Mouse (Mus musculus) macrophage (primary cell): ENCODE data around the gene Nat8f3. TPM values are rescaled to one million over a fixed set of nuclear protein-coding genes. Genes with fewer than 3 reads are reported as not detected.

ENCODE experiments used
- polyA plus RNA-seq: library from polyadenylated mRNA; stranded (reverse); fragments of 250-400 nt; gene quantifications from 3 replicates; pipeline ENCODE4 v1.2.4, GENCODE M21; 2018; ENCODE audit warnings: inconsistent platforms

Gene Nat8f3
- polyA plus RNA-seq, 1 experiment from 2014 or later = not detected

Other genes starting within 250 kb of the Nat8f3 start
- gene Alms1, start 178.2 kb downstream of the Nat8f3 start, polyA plus RNA-seq = 1.1 to 2.6 TPM (median 1.5 TPM) in 3 replicates
- not detected in 3 replicates for gene Nat8f7, start 52.5 kb downstream of the Nat8f3 start, polyA plus RNA-seq
- gene Nat8f6, start 55.2 kb upstream of the Nat8f3 start, polyA plus RNA-seq = not detected in 3 replicates
- gene Nat8f5, start 55.2 kb upstream of the Nat8f3 start, polyA plus RNA-seq = not detected in 3 replicates
- not detected in 3 replicates for gene Nat8, start 66.3 kb upstream of the Nat8f3 start, polyA plus RNA-seq
- not detected in 3 replicates for gene Nat8f2, start 103.4 kb upstream of the Nat8f3 start, polyA plus RNA-seq
- gene Nat8f4, start 139.1 kb upstream of the Nat8f3 start, polyA plus RNA-seq = 0.36 to 0.52 TPM (median 0.38 TPM) in 3 replicates
- 20.6 to 22.8 TPM (median 21.2 TPM) in 3 replicates for gene Tprkb, start 146.1 kb upstream of the Nat8f3 start, polyA plus RNA-seq
- gene Nat8f1, start 149.9 kb upstream of the Nat8f3 start, polyA plus RNA-seq = 0.87 to 3.0 TPM (median 0.91 TPM) in 3 replicates
- gene Dusp11, start 195.9 kb upstream of the Nat8f3 start, polyA plus RNA-seq = 32.2 to 44.7 TPM (median 38.9 TPM) in 3 replicates